Mouse (Mus musculus): ENCODE data around the gene Stard7.

DNA sequence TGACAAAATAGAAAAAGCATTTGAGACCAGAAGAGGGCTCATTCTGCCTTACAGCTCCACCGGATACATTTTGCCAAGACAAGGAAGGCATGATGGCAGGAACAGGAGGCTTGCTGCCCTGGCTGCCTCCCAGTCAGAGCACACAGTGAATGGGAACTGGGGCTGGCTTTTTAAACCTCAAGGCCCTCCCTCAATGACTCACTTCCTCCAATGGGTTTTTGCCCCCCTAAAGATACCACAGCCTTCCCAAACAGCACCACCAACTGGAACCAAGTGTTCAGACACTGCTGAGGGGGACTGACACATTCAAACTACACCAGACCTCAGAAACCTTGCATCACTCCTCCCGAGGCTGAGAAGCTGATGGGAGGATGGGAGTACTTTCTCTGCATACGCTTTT lies 30.7 kb downstream of the Stard7 start:
- TF ChIP-seq EP300 (IDR thresholded peaks at IDR 0.05; ENCODE audit: low read depth) (no peak), CTCF (IDR thresholded peaks at IDR 0.05; ENCODE audit: low read depth) (no peak)

Measured in heart, postnatal 0 days (tissue).